Comparison of ENCODE assay signal across 8 mouse cellular contexts in the genomic region with DNA sequence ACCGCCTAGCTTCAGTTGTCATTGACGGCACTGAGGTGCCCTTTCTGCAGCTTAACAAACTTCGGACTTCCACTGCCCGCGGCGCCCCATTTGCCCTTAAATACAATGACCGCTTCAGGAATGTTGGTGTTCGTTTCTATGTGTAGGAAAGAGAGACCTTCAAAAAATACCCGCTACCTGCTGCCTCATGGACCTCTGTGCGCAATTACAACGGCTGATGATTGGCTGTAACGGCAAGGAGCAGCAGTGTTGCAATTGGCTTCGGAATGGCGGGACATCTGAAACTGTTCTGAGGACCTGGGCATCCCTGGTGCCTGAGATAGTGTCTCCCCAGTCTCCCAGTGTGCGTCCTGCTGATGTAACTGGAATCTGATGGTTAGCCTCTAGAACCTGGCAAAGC. TPM values are rescaled to one million over a fixed set of nuclear protein-coding genes. Genes with fewer than 3 reads are reported as not detected.
A peak's percentile ranks its signal among the peaks of the same experiment; 100 is the strongest.
DNase-seq lines count a peak whose midpoint lies in the region; ATAC-seq and TF ChIP-seq lines count a peak whose summit lies in the region.

No protein-coding gene starts in this region.

- H3K9me3 ChIP-seq in forebrain, embryonic 14.5 days (replicated peaks; ENCODE audit: control insufficient read depth, low read length) = no peaks in the 10 kb centered on the region
- H3K9me3 ChIP-seq in intestine, embryonic 15.5 days = no peaks in the 10 kb centered on the region
- no peaks in the 10 kb centered on the region for H3K9me3 ChIP-seq in limb, embryonic 12.5 days
- no peaks in the 10 kb centered on the region for H3K9me3 ChIP-seq in midbrain, embryonic 13.5 days

- peak overlapping the region; percentile 4 for H3K27ac ChIP-seq in bone marrow, adult 2 months (ENCODE audit: control insufficient read depth, insufficient read depth, low read depth, low read length, poor library complexity)
- no peak overlapping the region for H3K27ac ChIP-seq in forebrain, embryonic 14.5 days (ENCODE audit: low read depth, low read length)
- H3K27ac ChIP-seq in intestine, embryonic 15.5 days = no peak overlapping the region
- H3K27ac ChIP-seq in limb, embryonic 12.5 days = peak overlapping the region; percentile 77
- peak overlapping the region; percentile 71; the same call in 1 of the 2 replicates for H3K27ac ChIP-seq in midbrain, embryonic 13.5 days

- WGBS in bone marrow, adult 2 months = 2% methylated on average over 15 of the region's 15 CpGs
- under 1% methylated on average over 15 of the region's 15 CpGs for WGBS in forebrain, embryonic 14.5 days
- WGBS in intestine, embryonic 15.5 days = 1% methylated on average over 15 of the region's 15 CpGs
- WGBS in limb, embryonic 12.5 days = 3% methylated on average over 15 of the region's 15 CpGs
- 2% methylated on average over 15 of the region's 15 CpGs for WGBS in midbrain, embryonic 13.5 days

- peaks cover 18% of the 10 kb centered on the region for H3K36me3 ChIP-seq in forebrain, embryonic 14.5 days (ENCODE audit: control insufficient read depth, insufficient read depth, low read length)
- H3K36me3 ChIP-seq in intestine, embryonic 15.5 days = no peaks in the 10 kb centered on the region
- peaks cover 22% of the 10 kb centered on the region for H3K36me3 ChIP-seq in limb, embryonic 12.5 days
- peaks cover 21% of the 10 kb centered on the region for H3K36me3 ChIP-seq in midbrain, embryonic 13.5 days

- peak; percentile 78 for ATAC-seq in forebrain, embryonic 14.5 days
- peak; percentile 64 for ATAC-seq in intestine, embryonic 15.5 days
- 0 out of 2 replicates have a peak, but pooled peaks have one; percentile 66 for ATAC-seq in limb, embryonic 12.5 days (ENCODE audit: insufficient number of reproducible peaks, insufficient read depth, low FRiP score, low TSS enrichment, low read depth)
- ATAC-seq in midbrain, embryonic 13.5 days = peak; percentile 77

- H3K4me3 ChIP-seq in bone marrow, adult 2 months (replicated peaks; ENCODE audit: control insufficient read depth, low read depth, low read length) = peak overlapping the region; percentile 79
- peak overlapping the region; percentile 75 for H3K4me3 ChIP-seq in forebrain, embryonic 14.5 days (ENCODE audit: low read depth, low read length)
- peak overlapping the region; percentile 83 for H3K4me3 ChIP-seq in intestine, embryonic 15.5 days (replicated peaks)
- peak overlapping the region; percentile 88 for H3K4me3 ChIP-seq in limb, embryonic 12.5 days (replicated peaks)
- peak overlapping the region; percentile 83 for H3K4me3 ChIP-seq in midbrain, embryonic 13.5 days (replicated peaks)

- TF ChIP-seq CTCF in bone marrow, adult 2 months (IDR thresholded peaks at IDR 0.05; ENCODE audit: control insufficient read depth, insufficient read depth, low read length) = no peak

- DNase-seq in adrenal gland, postnatal 10 days = peak; percentile 51
- no peak for DNase-seq in adrenal gland, adult 2 months
- peak; percentile 65 for DNase-seq in forebrain, embryonic 14.5 days (ENCODE audit: low spot score)
- no peak for DNase-seq in ovary, postnatal 10 days (ENCODE audit: low spot score)

- peaks cover 2% of the 10 kb centered on the region; the same call in 1 of the 2 replicates for H3K4me1 ChIP-seq in bone marrow, adult 2 months (ENCODE audit: control insufficient read depth, insufficient read depth, low read length)
- peaks cover 5% of the 10 kb centered on the region for H3K4me1 ChIP-seq in forebrain, embryonic 14.5 days (ENCODE audit: control insufficient read depth, insufficient read depth, low read length)
- H3K4me1 ChIP-seq in intestine, embryonic 15.5 days (replicated peaks) = peaks cover 8% of the 10 kb centered on the region
- H3K4me1 ChIP-seq in limb, embryonic 12.5 days (replicated peaks) = peaks cover 14% of the 10 kb centered on the region
- peaks cover 15% of the 10 kb centered on the region for H3K4me1 ChIP-seq in midbrain, embryonic 13.5 days (replicated peaks)

- 0 out of 2 replicates have a peak, but pooled peaks cover 4% of the 10 kb centered on the region for H3K27me3 ChIP-seq in forebrain, embryonic 14.5 days (replicated peaks; ENCODE audit: control insufficient read depth, insufficient read depth, low read length)
- 0 out of 2 replicates have a peak, but pooled peaks cover 6% of the 10 kb centered on the region for H3K27me3 ChIP-seq in intestine, embryonic 15.5 days (replicated peaks)
- H3K27me3 ChIP-seq in limb, embryonic 12.5 days = peaks cover 22% of the 10 kb centered on the region
- peaks cover 12% of the 10 kb centered on the region for H3K27me3 ChIP-seq in midbrain, embryonic 13.5 days

- peak overlapping the region; percentile 81 for H3K4me2 ChIP-seq in forebrain, embryonic 14.5 days (ENCODE audit: low read length)
- peak overlapping the region; percentile 97 for H3K4me2 ChIP-seq in intestine, embryonic 15.5 days (replicated peaks)
- H3K4me2 ChIP-seq in limb, embryonic 12.5 days = peak overlapping the region; percentile 95
- H3K4me2 ChIP-seq in midbrain, embryonic 13.5 days (replicated peaks) = peak overlapping the region; percentile 97

- peak overlapping the region; percentile 92; the same call in 1 of the 2 replicates for H3K9ac ChIP-seq in forebrain, embryonic 14.5 days (ENCODE audit: low read length)
- H3K9ac ChIP-seq in intestine, embryonic 15.5 days = peak overlapping the region; percentile 84
- H3K9ac ChIP-seq in limb, embryonic 12.5 days (replicated peaks) = 0 out of 2 replicates have a peak overlapping the region, but pooled peaks have one; percentile 83
- peak overlapping the region; percentile 94; the same call in 1 of the 2 replicates for H3K9ac ChIP-seq in midbrain, embryonic 13.5 days (replicated peaks)

- no peak for TF ChIP-seq POLR2A in bone marrow, adult 2 months (IDR thresholded peaks at IDR 0.05; ENCODE audit: borderline replicate concordance, control insufficient read depth, low read depth, low read length)

RNA-seq across cellular contexts. Expression of a gene that starts 0.4 kb away (rescaled TPM):
- total RNA-seq in adrenal gland, postnatal 10 days (2021) = 10 to 100 TPM; 11.3 to 13.0 TPM
- 10 to 100 TPM; 13.3 to 15.3 TPM for total RNA-seq in adrenal gland, adult 2 months (2021)
- polyA plus RNA-seq in adrenal gland, adult 2 months (2012; rRNA removed) = 30.2 and 33.8 TPM in 2 replicates
- polyA plus RNA-seq in bone marrow, adult 2 months (2011; ENCODE audit: insufficient read depth, insufficient read length, low replicate concordance, missing spikeins) = 20.9 and 21.4 TPM in 2 replicates
- polyA plus RNA-seq in forebrain, embryonic 14.5 days (2014; fragmentation: Nextera tagmentation; extraction: Ambion mirVana) = 32.9 and 36.1 TPM in 2 replicates
- polyA plus RNA-seq in intestine, embryonic 15.5 days (2015; fragmentation: Nextera tagmentation; extraction: Ambion mirVana) = 22.6 and 24.8 TPM in 2 replicates
- polyA plus RNA-seq in limb, embryonic 12.5 days (2016; fragmentation: Nextera tagmentation; extraction: Ambion mirVana) = 29.4 and 31.3 TPM in 2 replicates
- polyA plus RNA-seq in midbrain, embryonic 13.5 days (2015; fragmentation: Nextera tagmentation; extraction: Ambion mirVana) = 34.8 and 35.6 TPM in 2 replicates

RNA-seq across cellular contexts. Expression of a gene that starts 15.6 kb away (rescaled TPM):
- total RNA-seq in adrenal gland, postnatal 10 days (2021) = 1 to 10 TPM; 5.7 to 6.2 TPM
- total RNA-seq in adrenal gland, adult 2 months (2021) = 1 to 10 TPM; 5.0 to 8.1 TPM
- polyA plus RNA-seq in adrenal gland, adult 2 months (2012; rRNA removed) = 4.1 and 4.5 TPM in 2 replicates
- polyA plus RNA-seq in bone marrow, adult 2 months (2011; ENCODE audit: insufficient read depth, insufficient read length, low replicate concordance, missing spikeins) = 2.1 and 2.5 TPM in 2 replicates
- polyA plus RNA-seq in forebrain, embryonic 14.5 days (2014; fragmentation: Nextera tagmentation; extraction: Ambion mirVana) = 4.4 and 4.5 TPM in 2 replicates
- 7.5 and 8.3 TPM in 2 replicates for polyA plus RNA-seq in intestine, embryonic 15.5 days (2015; fragmentation: Nextera tagmentation; extraction: Ambion mirVana)
- polyA plus RNA-seq in limb, embryonic 12.5 days (2016; fragmentation: Nextera tagmentation; extraction: Ambion mirVana) = 7.0 and 8.3 TPM in 2 replicates
- polyA plus RNA-seq in midbrain, embryonic 13.5 days (2015; fragmentation: Nextera tagmentation; extraction: Ambion mirVana) = 5.1 and 5.2 TPM in 2 replicates

RNA-seq across cellular contexts. Expression of a gene that starts 26.7 kb away (rescaled TPM):
- 1 to 10 TPM; 3.6 to 4.3 TPM for total RNA-seq in adrenal gland, postnatal 10 days (2021)
- 1 to 10 TPM; 3.9 to 4.6 TPM for total RNA-seq in adrenal gland, adult 2 months (2021)
- polyA plus RNA-seq in adrenal gland, adult 2 months (2012; rRNA removed) = 7.0 and 7.1 TPM in 2 replicates
- polyA plus RNA-seq in bone marrow, adult 2 months (2011; ENCODE audit: insufficient read depth, insufficient read length, low replicate concordance, missing spikeins) = 2.0 and 3.1 TPM in 2 replicates
- 12.7 TPM in 2 replicates for polyA plus RNA-seq in forebrain, embryonic 14.5 days (2014; fragmentation: Nextera tagmentation; extraction: Ambion mirVana)
- 5.6 and 5.9 TPM in 2 replicates for polyA plus RNA-seq in intestine, embryonic 15.5 days (2015; fragmentation: Nextera tagmentation; extraction: Ambion mirVana)
- 16.8 and 17.8 TPM in 2 replicates for polyA plus RNA-seq in limb, embryonic 12.5 days (2016; fragmentation: Nextera tagmentation; extraction: Ambion mirVana)
- 16.1 and 16.3 TPM in 2 replicates for polyA plus RNA-seq in midbrain, embryonic 13.5 days (2015; fragmentation: Nextera tagmentation; extraction: Ambion mirVana)

RNA-seq across cellular contexts. Expression of a gene that starts 28.8 kb away (rescaled TPM):
- total RNA-seq in adrenal gland, postnatal 10 days (2021) = 1 to 10 TPM; 8.6 to 9.4 TPM
- total RNA-seq in adrenal gland, adult 2 months (2021) = 10 to 100 TPM in 1 of 2 experiments, 1 to 10 TPM in 1; 7.1 to 10.3 TPM
- polyA plus RNA-seq in adrenal gland, adult 2 months (2012; rRNA removed) = 8.9 and 10.0 TPM in 2 replicates
- 0.65 and 1.9 TPM in 2 replicates for polyA plus RNA-seq in bone marrow, adult 2 months (2011; ENCODE audit: insufficient read depth, insufficient read length, low replicate concordance, missing spikeins)
- polyA plus RNA-seq in forebrain, embryonic 14.5 days (2014; fragmentation: Nextera tagmentation; extraction: Ambion mirVana) = 7.4 and 7.5 TPM in 2 replicates
- 8.0 and 9.3 TPM in 2 replicates for polyA plus RNA-seq in intestine, embryonic 15.5 days (2015; fragmentation: Nextera tagmentation; extraction: Ambion mirVana)
- 6.4 and 7.0 TPM in 2 replicates for polyA plus RNA-seq in limb, embryonic 12.5 days (2016; fragmentation: Nextera tagmentation; extraction: Ambion mirVana)
- 5.9 and 8.4 TPM in 2 replicates for polyA plus RNA-seq in midbrain, embryonic 13.5 days (2015; fragmentation: Nextera tagmentation; extraction: Ambion mirVana)

RNA-seq across cellular contexts. Expression of a gene that starts 35.3 kb away (rescaled TPM):
- total RNA-seq in adrenal gland, postnatal 10 days (2021) = 1 to 10 TPM; 4.1 to 4.4 TPM
- 1 to 10 TPM; 4.4 to 6.3 TPM for total RNA-seq in adrenal gland, adult 2 months (2021)
- polyA plus RNA-seq in adrenal gland, adult 2 months (2012; rRNA removed) = 2.5 and 3.3 TPM in 2 replicates
- 1.2 and 2.4 TPM in 2 replicates for polyA plus RNA-seq in bone marrow, adult 2 months (2011; ENCODE audit: insufficient read depth, insufficient read length, low replicate concordance, missing spikeins)
- 5.5 and 6.6 TPM in 2 replicates for polyA plus RNA-seq in forebrain, embryonic 14.5 days (2014; fragmentation: Nextera tagmentation; extraction: Ambion mirVana)
- polyA plus RNA-seq in intestine, embryonic 15.5 days (2015; fragmentation: Nextera tagmentation; extraction: Ambion mirVana) = 6.3 TPM in 2 replicates
- 5.8 and 6.7 TPM in 2 replicates for polyA plus RNA-seq in limb, embryonic 12.5 days (2016; fragmentation: Nextera tagmentation; extraction: Ambion mirVana)
- 5.7 and 6.2 TPM in 2 replicates for polyA plus RNA-seq in midbrain, embryonic 13.5 days (2015; fragmentation: Nextera tagmentation; extraction: Ambion mirVana)

Comparison
In these comparisons a context has a peak if more than half of its experiments do, and no peak if none do; other contexts are left out.
1. DNase-seq: peak in adrenal gland, postnatal 10 days (single experiment) and forebrain, embryonic 14.5 days (single experiment); none in adrenal gland, adult 2 months (single experiment) and ovary, postnatal 10 days (single experiment).
2. H3K27ac ChIP-seq: peak in bone marrow, adult 2 months (single experiment), limb, embryonic 12.5 days (single experiment) and midbrain, embryonic 13.5 days (single experiment); none in forebrain, embryonic 14.5 days (single experiment) and intestine, embryonic 15.5 days (single experiment).
3. Peak in every context shown above with its lines, with median percentiles within 50 percentile points of each other: H3K4me3 ChIP-seq, ATAC-seq, H3K4me2 ChIP-seq and H3K9ac ChIP-seq.